Mouse (Mus musculus) heart, adult 8-10 months (tissue): ENCODE measurements at regions not wholly inside any gene's neighbourhood (a gene's known extent, or its start where the extent isn't known, plus 50 kb on each side); places are given as distances from the start of the nearest gene placed in this dataset.

Experiments used
- DNase-seq: peaks from one replicate; pipeline ENCODE4 v3.0.0; 2022; ENCODE audit warnings: low spot score

DNA sequence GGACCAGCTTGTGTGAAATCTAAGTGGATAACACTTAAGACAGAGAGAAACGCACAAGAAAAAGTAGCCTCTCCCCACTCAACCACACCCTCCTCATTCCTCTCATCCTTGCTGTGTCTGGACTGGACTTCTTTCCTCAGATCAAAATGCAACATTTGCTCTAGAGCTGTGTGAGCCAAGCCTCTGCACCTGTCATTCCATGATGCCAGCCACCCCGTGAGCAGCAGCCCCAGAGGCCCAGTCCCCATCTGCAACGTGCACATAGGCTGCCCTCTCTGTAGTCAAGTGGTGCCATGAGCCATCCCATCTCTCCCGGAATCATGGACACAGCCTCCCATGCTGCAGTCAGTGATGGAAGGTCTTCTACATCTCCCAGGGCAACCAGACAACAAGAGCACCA lies 55.1 kb upstream of the Gpc1 start:
- DNase-seq = no peak

DNA sequence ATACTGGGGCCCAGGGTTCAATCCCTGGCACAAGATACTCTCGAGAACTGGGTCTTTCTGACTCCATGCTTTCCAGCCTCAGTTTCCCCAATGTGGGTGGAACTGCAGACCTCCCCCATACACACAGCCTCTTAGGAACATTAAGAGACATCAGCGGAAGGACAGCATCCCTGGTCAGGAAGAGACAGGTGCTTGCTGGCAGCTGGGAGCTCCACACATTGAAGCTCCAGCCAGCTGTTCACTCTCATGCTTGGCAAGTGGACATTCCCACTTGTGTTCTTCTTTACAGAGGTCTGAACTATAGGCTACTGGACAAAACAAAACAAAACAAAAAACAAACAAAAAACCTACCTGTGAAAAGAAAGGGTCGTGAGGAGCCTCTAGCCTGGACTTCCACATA lies 55.5 kb upstream of the Gpc1 start:
- no peak for DNase-seq

GRCm38 (mm10) chr1:92774743-92775692 lies 56.4 kb upstream of the Gpc1 start:
- peak; percentile 43 for DNase-seq

GRCm38 (mm10) chr1:92774006-92774405 lies 57.4 kb upstream of the Gpc1 start:
- no peak for DNase-seq

- DNase-seq = no peak
Measured at GRCm38 (mm10) chr1:92772784-92773113, 58.7 kb upstream of the Gpc1 start.

GRCm38 (mm10) chr1:92772101-92772783 lies 59.2 kb upstream of the Gpc1 start:
- peak; percentile 53 for DNase-seq

DNA sequence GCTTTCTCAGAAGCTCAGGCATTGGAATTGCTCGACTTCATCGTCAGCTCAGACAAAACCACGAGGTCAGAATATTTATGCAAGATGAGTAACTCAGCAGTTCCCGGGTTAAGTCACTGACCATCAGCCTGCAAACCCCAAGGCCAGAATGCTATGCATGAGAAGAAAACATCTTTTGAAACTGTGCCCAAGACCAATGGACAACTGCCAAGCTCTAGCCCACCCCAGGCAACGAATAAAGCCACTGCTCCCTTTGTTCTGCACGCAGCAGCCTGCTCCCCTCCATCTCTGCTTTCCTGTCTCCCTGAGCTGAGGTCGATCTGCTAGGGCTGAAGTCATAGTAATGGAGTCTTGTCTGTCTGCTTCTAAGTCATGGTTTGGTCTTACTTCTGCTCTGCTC lies 61.7 kb upstream of the Gpc1 start:
- no peak for DNase-seq

DNA sequence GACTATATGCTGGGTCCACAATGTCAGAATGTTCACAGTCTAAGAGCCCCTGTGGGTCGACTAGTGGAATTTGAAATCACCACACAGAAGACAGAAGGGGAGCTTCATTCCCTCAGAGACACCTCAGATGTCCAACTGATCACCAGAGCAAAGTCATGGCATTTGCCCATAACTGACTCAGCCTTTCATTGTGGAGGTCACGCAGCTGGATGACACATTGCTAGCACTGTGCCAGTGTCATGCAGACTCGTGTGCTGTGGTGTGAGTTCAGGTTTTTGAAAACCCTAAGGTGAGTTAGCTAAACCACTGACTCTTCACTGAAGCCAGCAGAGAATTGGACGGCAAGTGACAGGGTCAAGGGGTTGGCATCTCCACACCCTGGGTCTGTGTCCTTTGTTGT lies 62.3 kb upstream of the Gpc1 start:
- no peak for DNase-seq

DNA sequence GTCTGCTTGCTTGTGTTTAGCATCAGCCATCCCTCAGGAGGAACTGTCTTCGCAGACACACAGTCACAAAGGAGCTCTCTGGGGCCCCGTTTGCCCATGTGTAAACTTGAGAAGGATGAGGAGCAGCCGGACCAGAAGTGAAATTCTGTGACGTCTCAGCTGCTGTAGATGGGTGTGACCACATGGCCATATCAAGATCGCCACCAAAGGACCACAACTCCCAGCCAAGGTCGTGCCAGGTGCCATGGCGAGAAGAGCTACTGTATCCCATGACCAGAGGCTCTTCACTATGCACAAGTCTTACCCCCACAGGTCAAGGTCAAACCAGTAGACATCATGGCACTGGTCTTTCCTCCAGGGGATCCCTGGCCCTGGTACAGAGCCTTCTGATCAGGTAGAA lies 64.9 kb upstream of the Gpc1 start:
- no peak for DNase-seq

DNA sequence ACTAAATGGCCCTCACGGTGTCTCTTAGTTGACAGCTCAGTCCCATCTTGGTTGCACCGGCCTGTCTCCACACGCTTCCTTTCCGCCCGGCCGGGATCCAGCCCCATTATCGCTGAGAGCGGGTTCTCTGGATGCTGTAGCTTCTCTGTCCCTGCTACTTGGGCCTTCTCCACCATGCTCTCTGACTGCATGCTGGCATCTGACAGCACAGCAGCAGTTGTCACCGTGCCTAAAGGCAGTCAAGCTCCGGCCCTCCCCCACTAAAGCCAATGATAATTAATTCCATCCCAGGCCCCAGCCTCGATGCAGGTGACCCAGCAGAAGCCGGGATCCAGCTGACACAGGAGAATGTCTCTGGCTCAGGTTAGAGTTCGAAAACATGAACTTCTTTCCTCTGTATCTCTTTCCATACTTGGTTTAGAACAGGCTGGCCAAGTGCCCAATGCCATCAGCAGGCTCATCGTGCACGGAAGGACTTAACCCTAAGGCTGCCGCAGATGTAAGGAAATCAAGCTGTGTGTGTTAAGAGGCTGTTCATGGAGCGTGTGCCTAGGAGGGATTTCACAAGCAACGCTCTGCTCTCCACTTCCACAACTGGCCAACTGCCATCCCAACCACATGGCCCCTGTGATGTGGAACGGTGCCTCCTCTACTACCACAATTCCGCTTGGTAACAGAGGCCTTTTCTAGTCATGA lies 76.5 kb upstream of the Gpc1 start:
- DNase-seq = no peak

DNA sequence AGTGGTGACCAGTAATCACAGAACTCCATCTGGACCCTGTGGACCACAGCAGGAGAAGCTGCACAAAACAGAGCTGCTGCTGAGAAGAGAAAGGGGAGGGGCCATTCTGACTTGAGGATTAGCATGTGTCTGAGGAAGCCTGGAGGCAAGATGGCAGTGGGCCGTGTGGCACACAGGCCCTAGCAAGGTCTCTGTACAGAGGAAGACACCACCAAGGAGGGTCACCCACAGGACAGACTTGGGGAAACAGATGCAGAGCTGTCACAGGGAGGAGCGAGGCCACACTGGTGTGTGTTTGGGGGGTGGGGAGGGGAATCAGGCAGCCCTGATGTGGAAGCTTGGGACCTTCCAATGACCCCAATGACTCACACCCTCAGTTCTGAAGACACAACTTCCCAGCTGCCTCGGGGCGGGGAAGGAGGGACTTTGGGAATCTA lies 79.7 kb upstream of the Gpc1 start:
- no peak for DNase-seq

DNA sequence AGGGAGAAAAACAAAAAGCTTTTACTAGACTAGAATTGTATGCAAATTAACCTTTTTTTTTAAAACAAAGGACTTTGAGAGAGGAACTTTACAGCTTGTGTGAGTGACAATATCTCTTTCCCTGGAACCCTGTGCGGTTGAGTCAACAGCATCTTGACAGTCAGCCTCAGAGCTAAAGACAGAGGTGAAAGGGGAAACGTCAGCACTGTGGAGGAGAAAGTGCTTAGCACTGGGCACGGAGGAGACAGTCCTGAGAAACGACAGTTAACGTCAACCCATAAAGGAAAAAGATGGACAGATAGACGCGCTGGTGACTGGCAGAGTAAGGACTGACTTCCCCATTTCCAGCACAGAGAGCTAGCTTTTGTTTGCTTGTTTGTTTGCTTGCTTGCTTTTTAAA lies 82.0 kb upstream of the Gpc1 start:
- no peak for DNase-seq

- DNase-seq = no peak
Measured at GRCm38 (mm10) chr1:92745284-92745683, 86.2 kb upstream of the Gpc1 start.

- peak; percentile 63 for DNase-seq
Measured at GRCm38 (mm10) chr1:92744528-92745241, 86.8 kb upstream of the Gpc1 start.

- DNase-seq = no peak
Measured at GRCm38 (mm10) chr1:92742881-92743621, 88.4 kb upstream of the Gpc1 start.

GRCm38 (mm10) chr1:92742300-92742699 lies 89.1 kb upstream of the Gpc1 start:
- no peak for DNase-seq

DNA sequence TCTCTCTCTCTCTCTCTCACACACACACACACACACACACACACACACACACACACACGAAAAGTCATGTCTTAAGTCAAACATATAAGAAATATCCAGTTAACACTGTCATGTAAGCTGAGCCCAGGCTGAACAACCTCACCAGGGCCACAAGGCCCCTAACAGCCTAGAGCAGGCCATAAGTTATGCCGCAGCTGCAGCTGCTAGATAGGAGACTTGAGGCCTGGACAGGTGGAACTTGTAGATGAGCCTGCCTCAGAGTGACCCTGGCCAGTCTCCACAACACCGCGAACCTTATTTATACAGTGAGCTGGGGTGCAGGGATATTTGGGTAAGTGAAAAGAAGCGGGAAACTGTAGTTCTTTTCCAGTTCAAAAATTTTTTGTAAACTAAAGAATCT lies 90.4 kb upstream of the Gpc1 start:
- no peak for DNase-seq

GRCm38 (mm10) chr1:92737600-92738197 lies 89.1 kb upstream of the Otos start:
- no peak for DNase-seq

DNA sequence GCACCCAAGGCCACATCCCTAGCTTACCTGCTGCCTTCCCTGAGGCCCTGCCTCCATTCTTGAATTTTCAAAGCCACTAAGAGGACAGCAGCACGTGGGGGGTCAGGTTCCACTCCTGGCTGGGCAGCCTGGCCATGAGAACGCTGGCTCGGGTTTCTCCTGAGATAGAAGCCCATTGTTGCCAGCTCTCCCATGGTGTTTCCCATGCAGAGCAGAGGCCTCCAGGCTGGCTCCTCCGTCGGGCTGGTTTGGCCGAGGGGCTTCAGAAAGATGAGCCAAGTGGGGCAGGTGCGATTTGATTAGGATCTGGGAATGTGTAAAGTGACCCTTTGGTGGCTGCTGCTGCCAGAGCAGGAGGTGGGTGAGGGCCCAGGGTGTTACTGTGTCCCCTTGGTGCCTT lies 87.8 kb upstream of the Otos start:
- DNase-seq = no peak

GRCm38 (mm10) chr1:92733732-92734131 lies 85.1 kb upstream of the Otos start:
- DNase-seq = no peak
